Mouse (Mus musculus) heart, embryonic 12.5 days (tissue): ENCODE results near the gene Trim58. TPM values are rescaled to one million over a fixed set of nuclear protein-coding genes. Genes with fewer than 3 reads are reported as not detected.

Experiments
- ATAC-seq: fragments of 200-750 bp; cut with Nextera tagmentation; 2 replicates; pipeline ENCODE4 v1.8.0; 2017; ENCODE audit warnings: moderate TSS enrichment, moderate library complexity; ENCODE audit not compliant: insufficient number of reproducible peaks, low FRiP score
- H3K27ac ChIP-seq: fragments of 300-500 bp; sonication (generic); 2 replicates; pipeline ENCODE4 v1.5.1; 2016; ENCODE audit warnings: mild to moderate bottlenecking, moderate library complexity; ENCODE audit not compliant: poor library complexity, severe bottlenecking
- H3K27me3 ChIP-seq: fragments of 300-500 bp; sonication (generic); replicated peaks from 2 replicates; pipeline ENCODE4 v1.6.1; 2016; ENCODE audit warnings: mild to moderate bottlenecking, moderate library complexity
- H3K36me3 ChIP-seq: fragments of 300-500 bp; sonication (generic); 2 replicates; pipeline ENCODE4 v1.6.1; 2016; ENCODE audit warnings: mild to moderate bottlenecking, moderate library complexity
- H3K4me1 ChIP-seq: fragments of 300-500 bp; sonication (generic); replicated peaks from 2 replicates; pipeline ENCODE4 v1.6.1; 2016; ENCODE audit warnings: mild to moderate bottlenecking
- H3K4me2 ChIP-seq: fragments of 300-500 bp; sonication (generic); 2 replicates; pipeline ENCODE4 v1.6.1; 2016; ENCODE audit warnings: mild to moderate bottlenecking, moderate library complexity
- H3K4me3 ChIP-seq: fragments of 300-500 bp; sonication (generic); 2 replicates; pipeline ENCODE4 v1.5.1; 2016; ENCODE audit warnings: mild to moderate bottlenecking
- H3K9ac ChIP-seq: fragments of 300-500 bp; sonication (generic); 2 replicates; pipeline ENCODE4 v1.6.1; 2016; ENCODE audit warnings: mild to moderate bottlenecking, moderate library complexity
- H3K9me3 ChIP-seq: fragments of 300-500 bp; sonication (generic); replicated peaks from 2 replicates; pipeline ENCODE4 v1.6.1; 2016; ENCODE audit warnings: mild to moderate bottlenecking, moderate library complexity
- WGBS: fragments of 180-500 bp; shearing (Covaris S2); methylation state at CpG from one replicate; pipeline ENCODE4 v1.1.7; 2016; 5-methylcytosine and 5-hydroxymethylcytosine counted together
- polyA plus RNA-seq: library from polyadenylated mRNA; unstranded; fragments of >200 nt; fragmentation: Nextera tagmentation; extraction: Ambion mirVana; gene quantifications from 2 replicates; pipeline ENCODE4 v1.2.1, GENCODE M21; 2016

The Trim58 gene
- polyA plus RNA-seq, 1 experiment from 2014 or later = 1.5 TPM

DNA sequence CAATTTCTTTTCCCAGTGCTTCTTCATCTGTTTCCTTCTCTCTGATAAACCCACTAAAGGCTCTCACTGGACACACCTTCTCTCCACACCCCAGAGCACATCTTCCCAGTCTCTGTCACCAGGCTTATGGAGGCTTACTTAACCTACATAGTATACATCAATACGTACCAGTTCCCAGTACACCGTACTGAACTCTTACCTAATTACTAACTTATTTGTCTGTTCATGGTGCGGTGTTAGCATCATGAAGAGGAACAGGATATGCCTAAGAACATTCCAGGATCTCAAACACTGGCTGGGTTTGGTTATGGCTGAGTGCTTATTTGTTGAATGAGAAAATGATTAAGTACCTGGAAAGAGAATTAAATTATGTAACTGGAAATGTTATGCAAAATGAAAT, 14.9 kb downstream of the Trim58 start:
- Histone ChIP-seq H3K4me1 (no peaks in the 10 kb centered on the region), H3K9ac (no peak overlapping the region), H3K4me2 (no peak overlapping the region), H3K27ac (no peak overlapping the region), H3K9me3 (peaks cover 5% of the 10 kb centered on the region; the same call in 1 of the 2 replicates), H3K36me3 (no peaks in the 10 kb centered on the region), H3K4me3 (no peak overlapping the region), H3K27me3 (no peaks in the 10 kb centered on the region)
- WGBS = 89% methylated on average over 3 of the region's 3 CpGs
- no peak for ATAC-seq

DNA sequence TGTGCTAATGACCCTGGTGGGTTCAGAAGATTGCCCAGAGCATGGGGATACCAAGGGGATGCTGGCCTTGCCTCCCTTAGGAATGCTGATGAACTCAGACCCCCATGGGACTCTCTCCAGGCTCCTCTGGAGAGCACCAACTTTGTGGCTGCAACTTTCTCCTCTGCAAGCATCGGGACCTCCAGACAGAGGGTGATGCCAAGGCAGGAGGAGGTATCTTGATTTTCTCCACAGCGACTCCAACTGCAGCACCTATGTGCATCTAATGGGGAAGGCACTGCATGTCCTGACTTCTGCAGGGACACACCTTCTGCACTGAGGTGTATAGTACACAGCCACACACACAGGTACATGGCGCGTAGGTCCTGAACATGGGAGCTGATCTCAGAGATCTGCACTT, 18.3 kb downstream of the Trim58 start, which contains the start of gene Olfr322:
TSS of gene Olfr322 (plus strand) at position 187 of the 400 bp plus-strand sequence.
- Histone ChIP-seq H3K9me3 (no peaks in the 10 kb centered on the region), H3K4me1 (no peaks in the 10 kb centered on the region), H3K27me3 (no peaks in the 10 kb centered on the region), H3K4me2 (no peak within 1 kb of the TSS), H3K4me3 (no peak within 1 kb of the TSS), H3K36me3 (no peaks in the 10 kb centered on the region), H3K9ac (no peak within 1 kb of the TSS), H3K27ac (no peak within 1 kb of the TSS)
- ATAC-seq = no peak
- 82% methylated on average over 4 of the region's 4 CpGs for WGBS

DNA sequence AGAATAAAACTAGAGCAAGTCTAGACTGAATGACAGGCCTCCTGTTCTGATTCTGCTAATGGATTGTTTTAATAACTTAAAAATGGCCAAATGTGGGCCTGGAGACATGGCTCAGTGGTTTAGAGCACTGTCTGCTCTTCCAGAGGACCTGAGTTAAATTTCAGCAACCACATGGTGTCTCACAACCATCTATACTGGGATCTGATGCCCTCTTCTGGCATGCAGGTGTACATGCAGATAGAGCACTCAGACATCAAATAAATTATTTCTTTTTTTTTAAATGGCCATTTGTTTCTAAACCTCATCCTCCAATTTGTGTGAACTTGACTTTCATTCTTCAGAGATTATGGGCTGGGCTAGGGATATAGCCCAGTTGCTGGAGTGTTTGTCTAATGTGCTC, 29.0 kb downstream of the Trim58 start:
- ATAC-seq = no peak
- Histone ChIP-seq H3K9me3 (no peaks in the 10 kb centered on the region), H3K4me2 (no peak overlapping the region), H3K4me3 (no peak overlapping the region), H3K9ac (no peak overlapping the region), H3K27me3 (no peaks in the 10 kb centered on the region), H3K36me3 (no peaks in the 10 kb centered on the region), H3K27ac (no peak overlapping the region), H3K4me1 (no peaks in the 10 kb centered on the region)

DNA sequence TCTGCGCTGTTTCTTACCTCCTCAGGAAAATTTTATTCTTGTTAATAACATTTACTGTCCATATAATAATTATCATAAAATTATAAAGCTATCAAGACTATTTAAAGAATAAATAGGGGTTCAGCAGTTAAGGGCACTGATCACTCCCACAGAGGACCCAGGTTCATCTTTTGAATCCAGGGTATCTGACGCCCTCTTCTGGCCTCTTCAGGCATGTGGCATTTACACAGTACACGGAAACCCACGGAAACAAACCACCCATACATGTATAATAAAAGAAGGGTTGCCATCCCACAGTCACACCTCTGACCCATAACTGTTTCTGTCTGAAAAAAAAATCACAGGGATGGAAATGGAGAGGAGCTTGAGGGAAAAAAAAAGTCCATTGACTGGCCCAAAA, 31.6 kb downstream of the Trim58 start:
- no peak overlapping the region for H3K4me3 ChIP-seq
- no peak overlapping the region for H3K27ac ChIP-seq
- no peaks in the 10 kb centered on the region for H3K9me3 ChIP-seq
- H3K4me2 ChIP-seq = no peak overlapping the region
- no peaks in the 10 kb centered on the region for H3K36me3 ChIP-seq
- WGBS = 51% methylated on average over 4 of the region's 4 CpGs
- no peak overlapping the region for H3K9ac ChIP-seq
- ATAC-seq = no peak
- H3K4me1 ChIP-seq = no peaks in the 10 kb centered on the region
- H3K27me3 ChIP-seq = no peaks in the 10 kb centered on the region

DNA sequence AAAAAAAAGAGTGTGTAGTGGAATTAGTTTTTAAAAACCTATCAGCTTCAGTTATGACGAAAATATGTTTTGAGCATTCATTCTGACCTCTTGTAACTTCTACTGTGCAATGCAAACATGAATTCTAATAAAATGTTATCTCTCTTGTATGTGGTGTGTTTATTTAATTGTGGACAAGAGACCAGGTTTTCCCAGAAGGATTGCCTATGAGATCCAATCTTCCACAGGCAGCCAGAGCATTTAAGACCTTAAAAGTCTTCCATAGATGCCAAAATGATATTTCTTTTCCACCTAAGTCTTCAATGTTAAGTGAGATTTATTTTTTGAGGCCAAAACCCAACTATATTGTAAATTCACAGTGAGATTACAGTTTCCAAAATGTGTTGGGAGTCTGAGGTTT, 40.5 kb downstream of the Trim58 start, which contains the start of gene Olfr320:
TSS of gene Olfr320 (plus strand) at position 301 of the 400 bp plus-strand sequence.
- no peak for ATAC-seq
- Histone ChIP-seq H3K4me2 (no peak within 1 kb of the TSS), H3K27ac (no peak within 1 kb of the TSS), H3K9ac (no peak within 1 kb of the TSS), H3K27me3 (no peaks in the 10 kb centered on the region), H3K36me3 (no peaks in the 10 kb centered on the region), H3K4me1 (no peaks in the 10 kb centered on the region), H3K4me3 (no peak within 1 kb of the TSS), H3K9me3 (no peaks in the 10 kb centered on the region)
- WGBS = 70% methylated on average over 1 of the region's 1 CpGs

GRCm38 (mm10) chr11:58698862-58699261, 58.6 kb downstream of the Trim58 start, which contains the start of gene Olfr319:
Gene Olfr319 (plus strand): TSS chr11:58699162.
- no peak within 1 kb of the TSS for H3K9ac ChIP-seq
- H3K9me3 ChIP-seq = peaks cover 14% of the 10 kb centered on the region
- no peak for ATAC-seq
- H3K4me2 ChIP-seq = no peak within 1 kb of the TSS
- H3K27me3 ChIP-seq = no peaks in the 10 kb centered on the region
- no peak within 1 kb of the TSS for H3K4me3 ChIP-seq
- H3K36me3 ChIP-seq = no peaks in the 10 kb centered on the region
- no peaks in the 10 kb centered on the region for H3K4me1 ChIP-seq
- H3K27ac ChIP-seq = no peak within 1 kb of the TSS
- WGBS = 73% methylated on average over 3 of the region's 3 CpGs

Other genes with a start within 250 kb of the Trim58 start
- not detected in 2 replicates for gene 1810065E05Rik, start 219.4 kb upstream of the Trim58 start, polyA plus RNA-seq
- not detected in 2 replicates for gene Gm12253, start 207.9 kb upstream of the Trim58 start, polyA plus RNA-seq
- not detected in 2 replicates for gene Lypd9, start 187.5 kb upstream of the Trim58 start, polyA plus RNA-seq
- not detected in 2 replicates for gene Olfr30, start 178.2 kb upstream of the Trim58 start, polyA plus RNA-seq
- not detected in 2 replicates for gene Olfr332, start 147.9 kb upstream of the Trim58 start, polyA plus RNA-seq
- gene Olfr331, start 137.9 kb upstream of the Trim58 start, polyA plus RNA-seq = not detected in 2 replicates
- not detected in 2 replicates for gene Olfr330, start 105.6 kb upstream of the Trim58 start, polyA plus RNA-seq
- gene Olfr329-ps, start 94.0 kb upstream of the Trim58 start, polyA plus RNA-seq = not detected in 2 replicates
- not detected in 2 replicates for gene Olfr328, start 84.8 kb upstream of the Trim58 start, polyA plus RNA-seq
- not detected in 2 replicates for gene Olfr224, start 69.9 kb upstream of the Trim58 start, polyA plus RNA-seq
- gene Olfr325, start 62.7 kb upstream of the Trim58 start, polyA plus RNA-seq = not detected in 2 replicates
- not detected in 2 replicates for gene Olfr324, start 45.4 kb upstream of the Trim58 start, polyA plus RNA-seq
- gene 2210407C18Rik, start 24.4 kb upstream of the Trim58 start, polyA plus RNA-seq = not detected in 2 replicates
- gene Olfr323, start 10.0 kb upstream of the Trim58 start, polyA plus RNA-seq = not detected in 2 replicates
- gene Olfr322, start 18.3 kb downstream of the Trim58 start, polyA plus RNA-seq = not detected in 2 replicates
- gene Olfr320, start 40.6 kb downstream of the Trim58 start, polyA plus RNA-seq = not detected in 2 replicates
- not detected in 2 replicates for gene Olfr319, start 58.7 kb downstream of the Trim58 start, polyA plus RNA-seq
- not detected in 2 replicates for gene Olfr318, start 83.5 kb downstream of the Trim58 start, polyA plus RNA-seq
- gene Olfr317, start 98.7 kb downstream of the Trim58 start, polyA plus RNA-seq = not detected in 2 replicates
- not detected in 2 replicates for gene Olfr316, start 112.3 kb downstream of the Trim58 start, polyA plus RNA-seq
- not detected in 2 replicates for gene Olfr315, start 132.7 kb downstream of the Trim58 start, polyA plus RNA-seq
- gene Olfr314, start 142.5 kb downstream of the Trim58 start, polyA plus RNA-seq = 0.10 TPM in 1 of 2 replicates, not detected in the other
- 0.65 and 1.1 TPM in 2 replicates for gene Fam183b, start 161.5 kb downstream of the Trim58 start, polyA plus RNA-seq
- 0.18 TPM in 1 of 2 replicates, not detected in the other for gene Olfr313, start 174.5 kb downstream of the Trim58 start, polyA plus RNA-seq
- 0.10 and 0.12 TPM in 2 replicates for gene Olfr312, start 188.8 kb downstream of the Trim58 start, polyA plus RNA-seq
- not detected in 2 replicates for gene Olfr311, start 198.8 kb downstream of the Trim58 start, polyA plus RNA-seq
- 4.6 and 5.4 TPM in 2 replicates for gene Gm12258, start 206.7 kb downstream of the Trim58 start, polyA plus RNA-seq
- 3.6 and 4.8 TPM in 2 replicates for gene 2810021J22Rik, start 226.8 kb downstream of the Trim58 start, polyA plus RNA-seq